Mouse (Mus musculus) myocyte (in vitro differentiated cells): ENCODE data around the gene Med13.

ENCODE experiments used
- CEBPB ChIP-seq: IDR thresholded peaks from 2 replicates; pipeline ENCODE4 v1.6.1; 2011; ENCODE audit warnings: mild to moderate bottlenecking, moderate library complexity; ENCODE audit not compliant: poor library complexity, insufficient read depth, severe bottlenecking
- E2F4 ChIP-seq: IDR thresholded peaks from one replicate; pipeline ENCODE4 v1.6.1; 2011; ENCODE audit warnings: mild to moderate bottlenecking, control low read depth, moderate library complexity; ENCODE audit not compliant: insufficient read depth
- MAX ChIP-seq: IDR thresholded peaks from one replicate; pipeline ENCODE4 v1.6.1; 2011; ENCODE audit warnings: low read depth, mild to moderate bottlenecking, control low read depth
- MYOD1 ChIP-seq, 3 experiments: IDR thresholded peaks; one replicate each; pipeline ENCODE4 v1.6.1; 2011; ENCODE audit warnings: control low read depth in 2 of 3, low read depth in 2 of 3, mild to moderate bottlenecking in 2 of 3, moderate library complexity in 1 of 3; ENCODE audit not compliant: insufficient read length in 2 of 3, control insufficient read depth in 1 of 3
- MYOG ChIP-seq, 3 experiments: IDR thresholded peaks; one replicate each; pipeline ENCODE4 v1.6.1; 2011; ENCODE audit warnings: control low read depth in 2 of 3, low read depth in 2 of 3, mild to moderate bottlenecking in 2 of 3; ENCODE audit not compliant: insufficient read length in 2 of 3, control insufficient read depth in 1 of 3, insufficient read depth in 1 of 3
- POLR2A ChIP-seq: IDR thresholded peaks from one replicate; pipeline ENCODE4 v1.6.1; 2011; ENCODE audit warnings: low read depth, mild to moderate bottlenecking, control low read depth, moderate library complexity; ENCODE audit not compliant: insufficient read length
- SRF ChIP-seq: IDR thresholded peaks from one replicate; pipeline ENCODE4 v1.6.1; 2011; ENCODE audit warnings: low read depth; ENCODE audit not compliant: control insufficient read depth, insufficient read length
- USF1 ChIP-seq: IDR thresholded peaks from one replicate; pipeline ENCODE4 v1.6.1; 2011; ENCODE audit warnings: low read depth, mild to moderate bottlenecking, control low read depth, moderate library complexity

DNA sequence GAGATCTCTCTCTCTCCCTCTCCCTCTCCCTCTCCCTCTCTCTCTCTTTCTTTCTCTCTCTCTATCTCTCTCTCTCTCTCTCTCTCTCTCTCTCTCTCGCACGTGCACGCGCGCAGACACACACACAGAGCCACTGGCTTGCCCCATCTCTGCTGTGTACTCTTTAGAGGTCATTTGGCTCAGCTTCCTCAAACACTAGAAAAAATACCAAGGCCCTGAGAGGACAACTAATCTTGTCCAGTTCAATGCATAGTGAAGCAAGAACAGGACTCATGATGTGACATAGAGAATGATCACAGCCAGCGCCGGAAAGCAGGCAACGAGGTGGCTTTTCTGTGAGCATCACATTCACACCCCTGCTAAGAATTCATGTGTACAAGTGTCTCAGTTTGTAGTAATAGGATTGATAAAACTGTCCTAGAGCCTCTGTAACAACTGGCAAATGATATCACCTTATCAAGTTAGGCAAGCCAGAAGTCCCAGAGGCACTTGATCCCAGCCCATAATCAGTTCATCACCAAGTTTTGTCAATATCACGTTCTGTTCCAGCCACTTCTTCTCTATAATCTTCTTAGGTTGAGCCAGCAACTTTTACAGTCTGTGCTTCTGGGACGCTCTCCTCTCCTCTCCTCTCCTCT lies 25.2 kb upstream of the Med13 start:
- TF ChIP-seq E2F4 = no peak
- TF ChIP-seq POLR2A = no peak
- no peak for TF ChIP-seq USF1
- TF ChIP-seq MYOD1 (IDR thresholded peaks at IDR 0.05; ENCODE audit: control insufficient read depth in 1 of 3, insufficient read length in 2 of 3, low read depth in 2 of 3) = no peak
- no peak for TF ChIP-seq SRF
- no peak for TF ChIP-seq MAX
- no peak for TF ChIP-seq MYOG (IDR thresholded peaks at IDR 0.05; ENCODE audit: control insufficient read depth in 1 of 3, insufficient read depth in 1 of 3, insufficient read length in 2 of 3, low read depth in 2 of 3)
- TF ChIP-seq CEBPB = no peak
